Mouse (Mus musculus): ENCODE measurements around the gene Zfand3.

DNA sequence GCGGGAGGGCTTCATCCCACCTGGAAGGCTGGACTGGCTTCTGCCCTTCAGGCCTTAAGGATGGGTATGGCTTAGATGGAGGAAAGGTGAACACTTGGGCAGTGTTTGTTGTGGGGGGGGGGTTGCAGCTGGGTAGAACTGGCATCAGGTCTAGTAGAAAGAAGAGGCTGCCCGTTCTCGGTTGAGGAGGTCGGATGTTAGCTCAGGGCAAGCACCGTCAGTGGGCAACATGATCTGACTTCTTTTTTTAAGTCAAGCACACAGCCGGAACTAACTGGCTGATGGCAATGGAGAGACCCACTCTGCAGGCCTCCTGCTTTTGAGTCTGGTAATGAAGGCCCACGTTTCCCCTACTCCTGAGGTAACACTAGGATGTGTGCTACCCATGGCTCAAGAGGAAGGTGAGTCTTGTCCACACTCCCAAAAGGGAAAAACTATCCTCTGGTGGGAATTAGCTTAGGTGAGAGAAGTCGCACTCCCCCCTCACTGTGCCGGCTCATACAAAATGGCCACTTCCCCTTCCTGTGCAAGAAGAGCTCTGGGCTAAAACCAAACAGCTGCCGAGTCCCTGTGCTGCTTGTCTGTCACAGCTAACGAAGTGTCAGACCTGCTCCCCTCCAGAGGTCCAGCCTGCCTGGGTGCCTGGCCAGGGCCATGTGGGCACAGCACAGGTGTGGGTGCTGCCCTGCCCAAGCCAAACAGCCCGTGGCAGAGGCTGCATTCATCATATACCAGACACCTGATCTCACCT, 192.9 kb downstream of the Zfand3 start:
- no peak for TF ChIP-seq CTCF (IDR thresholded peaks at IDR 0.05; ENCODE audit: borderline replicate concordance, extremely low read depth, insufficient read depth, insufficient read length)
- TF ChIP-seq POLR2A (IDR thresholded peaks at IDR 0.05; ENCODE audit: borderline replicate concordance, extremely low read depth, insufficient read depth, insufficient read length, poor library complexity, severe bottlenecking): no peak
